Mouse (Mus musculus) retina, embryonic 14.5 days (tissue): ENCODE measurements around the gene Sh2b1.

Source experiments
- DNase-seq: peaks from one replicate; pipeline ENCODE4 v3.0.0-alpha.2; 2015; ENCODE audit warnings: low spot score

Gene Sh2b1

GRCm38 (mm10) chr7:126456382-126457266 is 18.6 kb downstream of the Sh2b1 start:
- no peak for DNase-seq

DNA sequence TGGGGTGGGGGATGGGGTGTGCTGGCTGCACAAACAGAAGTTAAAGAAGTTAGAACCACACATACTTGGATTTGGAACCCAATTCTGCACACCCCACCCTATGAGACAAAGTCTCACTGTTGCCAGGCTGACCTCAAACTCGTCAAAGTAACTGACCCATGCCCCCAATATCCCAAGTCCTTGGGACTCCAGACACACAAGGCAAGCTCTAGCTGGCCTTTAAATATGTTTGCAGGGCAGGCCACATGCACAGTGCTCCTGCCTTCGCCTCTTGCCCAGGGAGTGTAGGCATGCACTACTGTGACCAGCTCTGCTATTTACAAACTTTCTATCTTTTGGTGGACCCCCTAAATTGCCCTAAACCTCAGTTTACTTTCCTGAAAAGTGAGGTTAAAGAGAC is 20.0 kb downstream of the Sh2b1 start:
- DNase-seq: no peak

DNA sequence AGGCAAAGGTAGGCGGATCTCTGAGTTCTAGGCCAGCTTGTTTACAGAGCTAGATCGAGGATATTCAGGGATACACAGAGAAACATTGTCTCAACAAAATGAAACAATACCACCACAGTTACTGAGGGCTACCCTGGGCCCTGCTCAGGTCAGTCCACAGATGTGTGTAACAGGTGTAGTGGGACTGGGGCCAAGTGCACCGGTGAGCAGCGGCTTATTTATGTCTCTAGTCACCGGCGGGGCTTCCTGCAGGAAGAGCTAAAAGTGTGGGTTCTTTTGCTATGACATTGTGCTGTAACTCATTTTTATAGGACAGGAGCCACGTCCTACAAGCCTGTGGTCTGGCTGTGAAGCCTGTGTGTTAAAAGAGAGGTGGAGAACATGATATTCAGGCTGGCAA is 21.4 kb downstream of the Sh2b1 start:
- DNase-seq: no peak

GRCm38 (mm10) chr7:126452244-126452643 is 23.0 kb downstream of the Sh2b1 start:
- DNase-seq: no peak

- no peak for DNase-seq
These were observed 24.6 kb downstream of the Sh2b1 start for GRCm38 (mm10) chr7:126450641-126451040.

- DNase-seq: no peak
These were observed 25.2 kb downstream of the Sh2b1 start for GRCm38 (mm10) chr7:126449991-126450390.

DNA sequence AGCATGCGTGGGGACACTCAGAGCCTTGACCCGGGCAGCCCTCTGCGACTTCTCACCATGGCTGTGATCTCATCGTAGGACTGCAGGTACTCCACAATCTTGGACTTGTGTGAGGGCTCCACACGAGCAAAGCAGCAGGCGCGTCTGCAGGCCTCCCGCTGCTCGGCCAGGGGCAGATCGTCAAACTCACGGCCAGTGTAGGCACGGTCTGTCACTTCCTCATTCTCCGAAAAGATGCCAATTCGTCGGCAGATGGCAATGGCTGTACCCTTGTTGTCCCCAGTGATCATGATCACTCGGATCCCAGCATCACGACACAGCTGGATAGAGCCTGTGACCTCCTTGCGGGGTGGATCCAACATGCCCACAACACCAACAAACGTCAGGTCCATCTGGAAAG is 26.7 kb downstream of the Sh2b1 start:
- DNase-seq: no peak

DNA sequence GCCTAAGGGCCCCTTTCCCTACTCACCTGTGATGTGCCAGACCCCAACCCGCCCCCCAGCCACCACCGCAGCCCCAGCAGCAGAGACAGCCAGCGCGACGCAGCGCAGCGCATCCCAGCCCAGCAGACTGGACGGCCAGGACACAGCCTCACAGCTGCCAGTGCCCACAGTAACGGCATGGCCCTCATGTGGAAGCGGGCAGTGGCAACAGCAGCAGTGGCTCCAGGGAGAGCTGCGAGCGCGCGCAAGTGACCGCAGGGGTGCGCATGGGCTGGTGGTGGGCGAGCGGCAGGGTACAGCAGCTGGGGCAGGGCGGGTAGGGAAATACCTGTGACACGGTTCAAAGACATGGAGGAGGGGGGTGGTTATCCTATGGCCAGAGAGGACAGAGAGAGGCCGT is 29.0 kb downstream of the Sh2b1 start:
- no peak for DNase-seq

- DNase-seq: no peak
These were observed 30.0 kb downstream of the Sh2b1 start for GRCm38 (mm10) chr7:126445104-126445815.

- DNase-seq: no peak
These were observed 30.7 kb downstream of the Sh2b1 start for GRCm38 (mm10) chr7:126444536-126444935.

DNA sequence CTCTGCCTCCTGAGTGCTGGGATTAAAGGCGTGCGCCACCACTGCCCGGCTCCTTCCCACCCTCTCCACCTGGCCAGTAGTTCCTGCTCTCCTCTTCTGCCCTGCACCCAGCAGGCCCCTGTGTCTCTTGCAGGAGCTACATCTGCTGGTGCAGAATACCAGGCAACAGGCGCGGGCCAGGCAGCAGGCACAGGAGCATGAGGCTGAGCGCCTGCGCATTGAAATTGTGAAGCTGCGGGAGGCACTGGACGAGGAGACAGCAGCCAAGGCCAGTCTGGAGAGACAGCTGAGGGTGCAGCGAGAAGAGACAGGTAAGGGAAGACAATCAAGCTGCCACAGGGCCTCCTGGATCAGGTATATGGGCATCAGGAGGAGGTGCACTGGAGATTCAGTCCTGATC is 31.2 kb downstream of the Sh2b1 start:
- no peak for DNase-seq

DNA sequence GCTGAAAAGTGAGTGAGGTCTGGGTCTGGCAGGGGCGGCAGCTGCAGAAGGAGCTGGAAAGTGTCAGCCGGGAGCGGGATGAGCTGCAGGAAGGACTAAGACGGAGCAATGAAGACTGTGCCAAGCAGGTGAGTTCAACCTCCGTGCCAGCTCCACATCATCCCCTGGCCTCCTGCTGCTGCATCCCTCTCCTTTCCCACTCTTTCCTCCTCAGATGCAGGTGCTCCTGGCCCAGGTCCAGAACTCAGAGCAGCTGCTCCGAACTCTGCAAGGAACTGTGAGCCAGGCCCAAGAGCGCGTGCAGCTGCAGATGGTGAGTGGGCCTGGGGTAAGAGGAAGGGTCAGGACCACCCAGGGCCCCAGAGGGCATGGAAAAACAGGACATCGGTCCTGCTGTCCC is 35.1 kb downstream of the Sh2b1 start:
- no peak for DNase-seq

DNA sequence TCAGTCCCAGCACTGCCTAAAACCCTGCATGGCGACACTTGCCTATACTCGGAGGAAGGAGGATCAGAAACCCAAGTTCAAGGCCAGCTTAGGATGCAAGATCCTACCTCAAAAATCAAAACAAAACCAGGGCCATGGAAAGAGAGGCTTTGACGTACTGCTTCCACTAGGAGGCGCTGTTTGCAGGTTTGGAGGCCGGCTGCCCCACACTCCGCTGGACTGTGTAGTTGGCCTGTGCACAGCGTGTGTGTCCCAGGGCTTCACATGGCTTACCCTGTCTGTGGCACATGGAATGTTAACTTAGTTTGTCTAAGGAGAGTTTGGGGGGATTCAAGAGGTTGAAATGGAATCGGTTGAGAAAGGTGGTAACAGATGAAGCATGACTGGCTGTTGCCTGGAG is 38.4 kb downstream of the Sh2b1 start:
- DNase-seq: peak; percentile 78

DNA sequence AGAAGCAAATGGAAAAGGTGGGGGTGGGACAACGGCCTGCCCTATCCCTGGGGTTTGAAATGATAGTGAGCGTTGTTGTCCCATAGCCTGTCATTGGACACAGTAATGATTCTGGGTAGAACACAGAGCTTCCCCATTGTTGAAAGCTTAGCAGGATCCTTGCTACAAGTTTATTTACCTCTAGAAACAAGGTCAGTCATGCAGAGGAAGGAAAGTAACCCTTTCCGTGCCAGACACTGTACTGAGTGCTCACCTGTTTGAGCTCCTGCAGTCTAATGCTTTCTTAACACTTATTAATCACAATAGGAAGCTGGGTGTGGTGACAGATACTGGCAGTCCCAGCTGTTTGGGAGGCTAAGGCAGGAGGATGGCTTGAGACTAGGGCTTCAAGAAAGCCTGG is 39.4 kb downstream of the Sh2b1 start:
- no peak for DNase-seq

DNA sequence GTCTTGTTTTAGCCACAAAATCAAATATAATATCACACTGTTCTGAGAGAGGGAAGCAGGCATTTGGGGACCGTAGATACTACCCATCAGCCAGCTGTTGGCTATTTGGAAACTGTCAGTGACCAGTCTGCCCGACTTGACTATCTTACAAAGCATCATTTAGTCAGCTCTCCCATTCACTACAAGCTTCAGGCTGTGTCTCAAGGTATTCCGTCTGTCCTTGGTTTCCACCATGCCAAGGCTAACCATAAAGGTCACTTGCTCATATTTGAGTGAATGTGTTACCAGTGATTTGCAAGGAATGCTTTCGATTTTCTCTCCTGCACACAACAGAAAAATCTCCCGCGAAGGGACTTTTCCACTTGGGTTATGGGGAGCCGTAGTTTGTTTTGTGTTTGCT is 40.5 kb downstream of the Sh2b1 start:
- no peak for DNase-seq

- DNase-seq: no peak
These were observed 45.1 kb downstream of the Sh2b1 start for GRCm38 (mm10) chr7:126430167-126430566.

DNA sequence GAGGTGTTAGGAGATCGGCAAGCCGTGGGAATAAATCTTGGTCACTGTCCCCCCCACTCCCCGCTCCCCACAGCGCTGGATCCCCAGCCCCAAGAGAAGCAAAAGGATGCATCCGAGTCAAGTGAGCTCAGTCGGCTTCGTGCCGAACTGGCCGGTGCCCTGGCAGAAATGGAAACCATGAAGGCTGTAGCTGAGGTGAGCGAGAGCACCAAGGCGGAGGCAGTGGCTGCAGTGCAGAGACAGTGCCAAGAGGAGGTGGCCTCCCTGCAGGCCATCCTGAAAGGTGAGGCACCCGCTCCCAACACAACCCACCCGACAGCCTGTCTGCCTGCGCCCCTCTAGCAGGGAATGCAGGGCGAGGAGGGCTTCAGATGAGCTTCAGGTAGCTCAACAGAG is 45.7 kb downstream of the Sh2b1 start:
- DNase-seq: no peak

GRCm38 (mm10) chr7:126428631-126429502 is 46.4 kb downstream of the Sh2b1 start, which contains the start of gene Rabep2:
Gene Rabep2, plus strand, starts transcription at chr7:126428759.
- peak; percentile 95 for DNase-seq

DNA sequence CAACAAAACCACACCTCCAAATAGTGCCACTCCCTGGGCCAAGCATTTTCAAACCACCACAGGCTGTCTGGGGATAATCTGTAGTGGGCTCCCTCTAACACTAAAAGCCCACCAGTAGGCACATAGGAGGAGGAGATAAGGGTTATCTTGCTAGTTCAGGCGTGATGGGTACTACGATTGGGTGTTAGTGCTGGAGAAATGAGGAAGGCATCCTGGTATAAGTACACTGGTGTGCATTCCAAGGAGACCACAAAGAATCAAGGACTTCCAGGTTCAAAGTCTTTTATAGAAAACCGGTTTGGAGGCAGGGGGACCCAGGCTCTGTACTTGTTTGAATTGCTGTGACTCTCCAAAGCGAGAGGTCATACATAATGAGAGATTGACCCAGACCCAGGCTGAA is 47.1 kb downstream of the Sh2b1 start:
- DNase-seq: no peak

DNA sequence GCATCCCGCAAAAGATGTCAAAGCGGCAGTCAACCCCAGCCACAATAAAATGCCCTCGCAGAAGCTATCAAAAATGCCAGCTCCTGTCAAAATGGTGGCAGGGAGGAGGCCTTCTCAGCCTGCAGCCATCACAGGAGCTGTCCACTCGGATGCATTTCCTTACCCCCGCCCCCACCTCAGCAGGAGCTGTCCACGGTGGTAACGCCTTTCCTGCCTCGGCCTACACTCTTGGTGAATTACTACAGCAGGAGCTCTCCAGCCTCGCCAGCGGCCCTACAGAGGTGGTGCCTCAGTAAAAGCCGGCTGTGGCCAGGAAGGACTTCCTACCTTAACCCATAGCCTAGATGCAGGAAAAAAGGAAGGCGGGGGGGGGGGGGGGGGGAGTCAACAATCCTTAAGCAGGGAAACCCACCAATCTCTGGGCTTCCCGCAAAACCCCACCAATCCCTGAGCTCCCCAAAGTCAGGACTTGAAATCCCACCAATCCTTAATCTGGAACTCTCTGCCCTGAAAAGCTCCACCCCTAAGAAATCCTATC is 47.8 kb downstream of the Sh2b1 start:
- DNase-seq: no peak

- DNase-seq: no peak
These were observed 51.1 kb downstream of the Sh2b1 start for GRCm38 (mm10) chr7:126424161-126424560.

DNA sequence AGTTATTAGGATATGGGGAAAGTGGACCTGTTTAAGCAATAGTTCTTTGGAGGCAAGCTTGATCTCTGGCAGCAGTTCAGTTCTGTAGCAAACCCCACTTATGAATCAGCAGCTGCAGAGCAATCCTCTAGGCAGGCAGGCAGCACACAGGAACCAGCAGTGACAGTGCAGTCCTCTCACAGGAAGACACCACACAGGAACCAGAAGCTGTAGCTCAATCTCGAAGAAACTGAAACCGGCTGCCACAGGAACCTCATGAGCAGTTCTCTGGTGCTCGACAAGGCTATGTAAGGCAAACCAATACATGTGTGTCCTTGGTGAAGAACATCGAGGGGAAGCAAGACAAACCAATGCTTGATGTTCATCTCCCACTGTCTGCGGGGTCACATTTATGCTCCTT is 53.5 kb downstream of the Sh2b1 start:
- no peak for DNase-seq
